Mouse (Mus musculus) hindbrain, embryonic 15.5 days (tissue): ENCODE measurements around the gene Cdk18. TPM values are rescaled to one million over a fixed set of nuclear protein-coding genes. Genes with fewer than 3 reads are reported as not detected.

ENCODE experiments used
- ATAC-seq: fragments of 200-750 bp; cut with Nextera tagmentation; 2 replicates; pipeline ENCODE4 v1.8.0; 2017; ENCODE audit warnings: low read depth, moderate number of reproducible peaks, moderate TSS enrichment; ENCODE audit not compliant: low FRiP score
- H3K27ac ChIP-seq: fragments of 300-500 bp; sonication (generic); replicated peaks from 2 replicates; pipeline ENCODE4 v1.5.1; 2015; ENCODE audit warnings: mild to moderate bottlenecking, inconsistent platforms
- H3K27me3 ChIP-seq: fragments of 300-500 bp; sonication (generic); 2 replicates; pipeline ENCODE4 v1.6.1; 2015; ENCODE audit warnings: control low read depth, inconsistent platforms
- H3K36me3 ChIP-seq: fragments of 300-500 bp; sonication (generic); 2 replicates; pipeline ENCODE4 v1.6.1; 2015; ENCODE audit warnings: control low read depth, inconsistent platforms
- H3K4me1 ChIP-seq: fragments of 300-500 bp; sonication (generic); replicated peaks from 2 replicates; pipeline ENCODE4 v1.6.1; 2015; ENCODE audit warnings: control low read depth, inconsistent platforms
- H3K4me2 ChIP-seq: fragments of 300-500 bp; sonication (generic); 2 replicates; pipeline ENCODE4 v1.6.1; 2015; ENCODE audit warnings: moderate library complexity, mild to moderate bottlenecking, inconsistent platforms
- H3K4me3 ChIP-seq: fragments of 300-500 bp; sonication (generic); 2 replicates; pipeline ENCODE4 v1.5.1; 2015; ENCODE audit warnings: mild to moderate bottlenecking, inconsistent platforms
- H3K9ac ChIP-seq: fragments of 300-500 bp; sonication (generic); 2 replicates; pipeline ENCODE4 v1.6.1; 2015; ENCODE audit warnings: inconsistent platforms
- H3K9me3 ChIP-seq: fragments of 300-500 bp; sonication (generic); 2 replicates; pipeline ENCODE4 v1.6.1; 2016; ENCODE audit warnings: control low read depth, inconsistent platforms
- WGBS: fragments of 180-500 bp; shearing (Covaris S2); methylation state at CpG from one replicate; pipeline ENCODE4 v1.1.7; 2015; 5-methylcytosine and 5-hydroxymethylcytosine counted together
- polyA plus RNA-seq: library from polyadenylated mRNA; unstranded; fragments of >200 nt; fragmentation: Nextera tagmentation; extraction: Ambion mirVana; gene quantifications from 2 replicates; pipeline ENCODE4 v1.2.1, GENCODE M21; 2015

The Cdk18 gene
- polyA plus RNA-seq, 1 experiment from 2014 or later, result 1.00 TPM

DNA sequence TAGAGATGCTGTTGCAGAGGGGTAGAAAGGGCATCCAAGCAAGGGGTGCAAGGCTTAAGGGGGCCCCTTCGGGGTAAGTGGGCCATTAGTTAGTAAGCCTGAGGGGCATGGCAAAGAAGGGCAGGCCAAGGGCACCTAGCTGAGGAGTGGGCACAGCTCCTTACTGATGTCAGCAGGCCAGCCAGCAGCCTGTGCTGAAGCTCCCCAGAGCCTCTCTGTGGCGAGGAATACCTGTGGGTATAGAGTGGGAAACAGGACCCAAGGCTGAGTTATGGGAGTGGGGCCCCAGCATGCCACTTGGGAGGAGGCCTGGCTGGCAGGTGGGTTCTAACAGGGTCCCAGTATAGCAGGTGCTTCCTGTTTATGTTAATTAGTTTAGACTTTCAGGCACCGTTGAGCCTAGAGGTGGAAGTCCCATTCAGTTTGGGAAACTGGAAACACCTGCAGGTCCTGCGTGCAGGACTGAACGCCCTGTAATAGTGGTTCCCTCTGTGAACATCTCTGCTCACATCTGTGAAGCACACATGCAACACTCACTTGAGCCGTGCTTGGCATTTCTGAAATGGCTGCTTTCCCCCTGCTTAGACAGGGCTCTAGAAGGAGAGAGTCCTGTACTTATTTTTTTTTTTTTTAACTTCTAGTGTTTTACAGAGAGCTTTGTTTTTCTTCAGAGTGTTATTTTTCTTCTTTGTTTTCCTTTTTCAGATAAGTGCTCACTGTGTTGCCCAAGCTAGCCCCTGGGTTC is 37.4 kb downstream of the Cdk18 start:
- H3K36me3 ChIP-seq, result no peaks in the 10 kb centered on the region
- no peak overlapping the region for H3K27ac ChIP-seq
- no peak overlapping the region for H3K4me2 ChIP-seq
- no peaks in the 10 kb centered on the region for H3K9me3 ChIP-seq
- ATAC-seq, result no peak
- 86% methylated on average over 6 of the region's 6 CpGs for WGBS
- no peak overlapping the region for H3K4me3 ChIP-seq
- no peak overlapping the region for H3K9ac ChIP-seq
- H3K27me3 ChIP-seq, result no peaks in the 10 kb centered on the region
- no peaks in the 10 kb centered on the region for H3K4me1 ChIP-seq

DNA sequence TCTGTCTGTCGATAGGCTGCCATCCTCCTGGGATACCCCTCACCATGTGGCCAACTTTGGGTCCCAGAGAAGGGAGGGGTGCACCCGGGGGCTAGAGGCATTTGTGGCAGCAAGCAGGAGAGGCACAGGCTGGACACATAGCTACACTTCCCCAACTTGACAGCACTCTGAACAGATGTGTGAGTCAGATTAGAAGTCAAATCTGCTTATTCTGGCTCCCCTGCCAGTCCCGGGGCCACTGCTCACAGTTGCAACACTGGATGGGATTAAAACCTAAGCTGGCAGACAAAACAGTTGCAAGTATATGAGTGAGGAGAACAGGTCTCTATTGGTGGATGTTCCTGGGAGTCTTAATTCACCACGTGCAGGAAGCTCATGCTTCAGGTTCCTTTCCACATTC is 39.7 kb downstream of the Cdk18 start:
- no peak for ATAC-seq
- 78% methylated on average over 4 of the region's 4 CpGs for WGBS
- Histone ChIP-seq H3K4me2 (no peak overlapping the region), H3K9ac (no peak overlapping the region), H3K4me3 (no peak overlapping the region), H3K9me3 (no peaks in the 10 kb centered on the region), H3K27ac (no peak overlapping the region), H3K27me3 (no peaks in the 10 kb centered on the region), H3K36me3 (no peaks in the 10 kb centered on the region), H3K4me1 (no peaks in the 10 kb centered on the region)

GRCm38 (mm10) chr1:132099016-132099415 is 40.5 kb downstream of the Cdk18 start:
- Histone ChIP-seq H3K27me3 (no peaks in the 10 kb centered on the region), H3K36me3 (no peaks in the 10 kb centered on the region), H3K4me1 (no peaks in the 10 kb centered on the region), H3K4me2 (no peak overlapping the region), H3K9ac (no peak overlapping the region), H3K4me3 (no peak overlapping the region), H3K9me3 (no peaks in the 10 kb centered on the region), H3K27ac (no peak overlapping the region)
- no peak for ATAC-seq
- 67% methylated on average over 4 of the region's 4 CpGs for WGBS

DNA sequence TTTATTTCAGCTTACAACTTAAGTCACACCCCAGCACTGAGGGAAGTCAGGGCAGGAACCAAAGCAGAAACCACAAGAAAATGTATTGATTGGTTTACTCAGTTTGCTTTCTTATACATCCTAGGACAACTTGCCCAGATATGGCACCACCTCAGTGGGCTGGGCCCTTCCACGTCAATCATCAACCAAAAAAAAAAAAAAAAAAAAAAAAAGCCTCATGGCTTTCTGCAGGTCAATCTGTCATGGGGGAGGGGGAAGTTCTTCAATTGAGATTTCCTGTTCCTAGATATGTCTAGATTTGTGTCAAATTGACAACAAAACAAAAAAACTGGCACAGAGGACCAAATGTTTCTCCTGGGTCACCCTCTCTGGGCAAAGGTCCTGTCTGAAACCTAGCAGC is 41.4 kb downstream of the Cdk18 start:
- WGBS, result 86% methylated on average over 1 of the region's 1 CpGs
- Histone ChIP-seq H3K36me3 (no peaks in the 10 kb centered on the region), H3K4me2 (no peak overlapping the region), H3K9ac (no peak overlapping the region), H3K4me1 (no peaks in the 10 kb centered on the region), H3K9me3 (no peaks in the 10 kb centered on the region), H3K27me3 (no peaks in the 10 kb centered on the region), H3K4me3 (no peak overlapping the region), H3K27ac (no peak overlapping the region)
- ATAC-seq, result no peak

GRCm38 (mm10) chr1:132095356-132096004 is 44.0 kb downstream of the Cdk18 start:
- Histone ChIP-seq H3K36me3 (no peaks in the 10 kb centered on the region), H3K9ac (no peak overlapping the region), H3K27ac (no peak overlapping the region), H3K4me3 (no peak overlapping the region), H3K9me3 (no peaks in the 10 kb centered on the region), H3K4me1 (no peaks in the 10 kb centered on the region), H3K27me3 (no peaks in the 10 kb centered on the region), H3K4me2 (no peak overlapping the region)
- WGBS, result 86% methylated on average over 11 of the region's 11 CpGs
- ATAC-seq, result no peak

DNA sequence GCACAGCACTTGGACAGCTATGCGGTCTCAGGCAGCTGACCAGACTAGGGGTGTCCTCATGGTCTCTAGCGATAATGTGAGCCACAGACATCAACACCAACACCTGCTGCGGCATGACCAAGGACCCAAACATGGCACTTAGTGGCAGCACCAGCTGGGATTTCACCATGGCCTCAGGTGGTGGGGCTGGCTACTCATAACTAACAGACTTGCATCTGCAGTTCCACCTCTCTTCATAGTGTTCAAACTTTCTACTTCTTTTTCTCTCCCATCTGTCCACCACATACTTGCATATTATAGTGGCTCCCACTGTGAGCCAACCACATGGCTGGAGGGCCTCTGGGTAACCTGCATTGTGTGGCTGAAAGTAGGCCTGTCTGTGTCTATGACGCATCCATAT is 46.2 kb downstream of the Cdk18 start:
- Histone ChIP-seq H3K4me1 (no peaks in the 10 kb centered on the region), H3K4me3 (no peak overlapping the region), H3K27me3 (no peaks in the 10 kb centered on the region), H3K27ac (no peak overlapping the region), H3K9ac (no peak overlapping the region), H3K9me3 (no peaks in the 10 kb centered on the region), H3K36me3 (no peaks in the 10 kb centered on the region), H3K4me2 (no peak overlapping the region)
- WGBS, result 92% methylated on average over 4 of the region's 4 CpGs
- ATAC-seq, result no peak

DNA sequence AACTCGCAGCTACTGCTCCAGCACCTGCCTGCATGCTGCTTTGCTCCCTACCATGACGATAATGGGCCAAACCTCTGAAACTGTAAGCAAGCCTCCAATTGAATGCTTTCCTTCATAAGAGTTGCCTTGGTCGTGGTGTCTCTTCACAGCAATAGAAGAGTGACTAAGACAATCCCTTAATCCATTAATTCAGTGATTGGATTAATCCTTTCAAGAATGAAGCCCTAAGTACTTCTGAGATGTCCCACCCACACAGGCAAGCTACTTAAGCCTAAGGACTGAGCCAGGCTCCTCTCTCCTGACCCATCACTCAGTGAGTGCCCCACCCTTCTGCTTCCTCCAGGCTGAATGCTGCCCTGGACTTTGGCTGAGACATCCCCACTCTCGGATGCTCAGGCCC is 49.2 kb downstream of the Cdk18 start:
- no peak overlapping the region for H3K27ac ChIP-seq
- H3K9me3 ChIP-seq, result no peaks in the 10 kb centered on the region
- H3K27me3 ChIP-seq, result no peaks in the 10 kb centered on the region
- 82% methylated on average over 4 of the region's 4 CpGs for WGBS
- H3K4me3 ChIP-seq, result no peak overlapping the region
- no peak overlapping the region for H3K4me2 ChIP-seq
- H3K4me1 ChIP-seq, result no peaks in the 10 kb centered on the region
- no peak overlapping the region for H3K9ac ChIP-seq
- no peaks in the 10 kb centered on the region for H3K36me3 ChIP-seq
- no peak for ATAC-seq

GRCm38 (mm10) chr1:132089767-132090166 is 49.7 kb downstream of the Cdk18 start:
- no peak for ATAC-seq
- H3K4me3 ChIP-seq, result no peak overlapping the region
- H3K36me3 ChIP-seq, result no peaks in the 10 kb centered on the region
- 90% methylated on average over 6 of the region's 6 CpGs for WGBS
- no peaks in the 10 kb centered on the region for H3K27me3 ChIP-seq
- H3K4me2 ChIP-seq, result no peak overlapping the region
- no peaks in the 10 kb centered on the region for H3K9me3 ChIP-seq
- H3K4me1 ChIP-seq, result no peaks in the 10 kb centered on the region
- no peak overlapping the region for H3K9ac ChIP-seq
- no peak overlapping the region for H3K27ac ChIP-seq

DNA sequence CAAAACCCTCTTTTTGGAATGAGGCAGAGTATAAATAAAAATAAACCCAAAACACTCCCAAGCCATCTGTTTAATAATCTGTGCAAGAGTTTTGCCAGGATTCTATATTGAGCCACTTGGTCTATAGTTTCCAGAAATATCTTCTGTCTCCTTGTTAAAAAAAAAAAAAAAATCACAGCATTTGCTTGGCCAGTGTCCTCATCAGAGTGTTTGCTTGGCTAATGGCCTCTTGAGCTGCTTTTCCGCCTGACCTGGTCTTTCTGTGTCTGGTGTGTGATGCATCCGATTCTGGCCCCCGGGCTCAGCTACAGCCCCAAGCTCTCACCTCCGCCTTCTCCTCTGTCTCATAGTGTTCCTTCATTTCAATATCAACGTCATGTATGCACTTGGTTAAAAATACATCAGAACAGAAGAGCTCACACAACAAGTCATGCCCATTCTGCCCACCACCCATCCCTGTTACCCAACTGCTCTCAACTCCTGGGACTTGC is 51.3 kb downstream of the Cdk18 start:
- no peaks in the 10 kb centered on the region for H3K4me1 ChIP-seq
- no peak overlapping the region for H3K4me3 ChIP-seq
- H3K27ac ChIP-seq, result no peak overlapping the region
- H3K4me2 ChIP-seq, result no peak overlapping the region
- no peak overlapping the region for H3K9ac ChIP-seq
- H3K9me3 ChIP-seq, result no peaks in the 10 kb centered on the region
- H3K27me3 ChIP-seq, result no peaks in the 10 kb centered on the region
- H3K36me3 ChIP-seq, result no peaks in the 10 kb centered on the region
- no peak for ATAC-seq
- WGBS, result 87% methylated on average over 5 of the region's 5 CpGs

DNA sequence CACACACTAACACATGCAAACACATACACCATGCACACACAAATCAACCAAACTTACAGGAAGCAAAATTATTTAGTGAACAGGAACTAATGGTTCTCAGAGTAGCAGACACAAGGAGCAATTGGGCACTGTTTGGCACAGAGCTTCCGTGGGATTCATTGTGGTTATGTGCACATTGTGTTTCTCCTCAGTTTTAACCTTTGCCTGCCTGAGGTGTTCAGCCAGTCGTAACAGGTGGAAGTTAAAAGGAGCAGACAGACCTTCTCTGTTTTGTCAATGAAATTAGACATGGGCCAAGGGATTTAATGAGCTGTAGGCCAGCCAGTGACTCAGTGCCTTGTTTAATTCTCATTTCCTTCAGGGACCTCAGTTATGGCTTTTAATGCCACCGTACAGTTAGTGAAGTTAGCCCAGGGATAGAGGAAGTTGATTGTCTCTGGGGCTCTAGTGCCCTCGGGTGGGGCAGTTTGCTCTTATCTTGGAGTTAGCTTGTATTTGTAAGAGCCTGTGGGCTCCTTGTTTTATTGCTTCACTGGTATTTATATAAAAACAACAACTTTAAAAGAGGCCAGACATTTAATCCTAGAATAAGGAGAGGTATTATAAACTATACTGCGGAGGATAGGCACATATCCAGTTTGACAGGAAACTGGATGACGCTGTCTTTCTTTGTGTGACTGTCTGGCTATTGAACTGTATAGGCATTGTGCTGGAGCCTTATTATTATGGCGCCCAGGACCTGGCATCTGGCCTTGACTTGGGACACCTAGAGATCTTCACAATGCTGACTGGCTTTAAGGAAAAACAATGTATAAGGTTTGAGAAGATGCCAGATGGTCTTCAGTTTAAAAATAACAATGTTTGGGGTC is 54.1 kb downstream of the Cdk18 start:
- no peak overlapping the region for H3K9ac ChIP-seq
- 68% methylated on average over 7 of the region's 7 CpGs for WGBS
- H3K4me3 ChIP-seq, result no peak overlapping the region
- no peak for ATAC-seq
- no peaks in the 10 kb centered on the region for H3K27me3 ChIP-seq
- 0 out of 2 replicates have a peak, but pooled peaks cover 3% of the 10 kb centered on the region for H3K9me3 ChIP-seq
- no peak overlapping the region for H3K4me2 ChIP-seq
- no peaks in the 10 kb centered on the region for H3K36me3 ChIP-seq
- H3K27ac ChIP-seq, result no peak overlapping the region
- no peaks in the 10 kb centered on the region for H3K4me1 ChIP-seq

- H3K36me3 ChIP-seq, result no peaks in the 10 kb centered on the region
- 86% methylated on average over 2 of the region's 2 CpGs for WGBS
- no peak overlapping the region for H3K4me2 ChIP-seq
- H3K27me3 ChIP-seq, result no peaks in the 10 kb centered on the region
- no peak overlapping the region for H3K9ac ChIP-seq
- H3K9me3 ChIP-seq, result 0 out of 2 replicates have a peak, but pooled peaks cover 3% of the 10 kb centered on the region
- no peak for ATAC-seq
- no peak overlapping the region for H3K27ac ChIP-seq
- H3K4me3 ChIP-seq, result no peak overlapping the region
- no peaks in the 10 kb centered on the region for H3K4me1 ChIP-seq
These were observed 61.1 kb downstream of the Cdk18 start for GRCm38 (mm10) chr1:132078413-132078812.

- Histone ChIP-seq H3K4me3 (no peak overlapping the region), H3K4me2 (no peak overlapping the region), H3K4me1 (no peaks in the 10 kb centered on the region), H3K36me3 (no peaks in the 10 kb centered on the region), H3K27me3 (no peaks in the 10 kb centered on the region), H3K9ac (no peak overlapping the region), H3K27ac (no peak overlapping the region), H3K9me3 (no peaks in the 10 kb centered on the region)
- ATAC-seq, result no peak
- 88% methylated on average over 10 of the region's 10 CpGs for WGBS
These were observed 63.9 kb downstream of the Cdk18 start for GRCm38 (mm10) chr1:132075576-132075975.
